Mouse (Mus musculus) neutrophil, adult 5-6 weeks (primary cell): ENCODE data around the gene Irf9. TPM values are rescaled to one million over a fixed set of nuclear protein-coding genes. Genes with fewer than 3 reads are reported as not detected.

Experiments used
- ATAC-seq: fragments of 151-379, 151-347 bp; 2 replicates; pipeline ENCODE4 v1.8.0; 2017; ENCODE audit warnings: mild to moderate bottlenecking, moderate TSS enrichment; ENCODE audit not compliant: insufficient number of reproducible peaks, poor library complexity, low FRiP score, severe bottlenecking; ENCODE audit errors: extremely low read depth
- total RNA-seq: library from RNA; stranded (forward); fragments of 200-1000 nt; gene quantifications from 2 replicates; pipeline ENCODE4 v1.2.3, GENCODE M21; 2017

Irf9 gene
- 163 and 164 TPM in 2 replicates for total RNA-seq

DNA sequence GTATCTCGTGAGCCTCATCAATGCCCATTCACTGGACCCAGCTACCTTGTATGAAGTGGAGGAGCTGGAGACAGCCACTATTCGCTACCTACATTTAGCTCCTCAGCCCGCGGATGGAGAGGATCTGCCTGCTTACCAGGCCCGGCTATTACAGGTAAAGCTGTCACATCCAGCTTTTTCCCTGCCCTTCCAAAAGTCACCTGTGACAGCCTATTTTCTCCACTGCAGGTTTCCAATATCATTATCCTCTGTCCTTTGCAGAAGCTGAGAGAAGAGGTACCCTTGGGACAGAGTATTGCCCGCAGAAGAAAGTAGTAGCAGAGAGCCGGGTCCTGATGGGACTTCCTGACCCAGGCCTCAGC lies at the start of gene Irf9:
Gene Irf9 (plus strand): TSS at position 301 of the 362 bp plus-strand sequence.
- ATAC-seq: no peak

- ATAC-seq: no peak
These were observed 48.7 kb upstream of the Irf9 start for GRCm38 (mm10) chr14:55554635-55555034.

GRCm38 (mm10) chr14:55555788-55556187 lies 47.6 kb upstream of the Irf9 start:
- no peak for ATAC-seq

GRCm38 (mm10) chr14:55557003-55557402 lies 46.4 kb upstream of the Irf9 start:
- ATAC-seq: peak; percentile 43

DNA sequence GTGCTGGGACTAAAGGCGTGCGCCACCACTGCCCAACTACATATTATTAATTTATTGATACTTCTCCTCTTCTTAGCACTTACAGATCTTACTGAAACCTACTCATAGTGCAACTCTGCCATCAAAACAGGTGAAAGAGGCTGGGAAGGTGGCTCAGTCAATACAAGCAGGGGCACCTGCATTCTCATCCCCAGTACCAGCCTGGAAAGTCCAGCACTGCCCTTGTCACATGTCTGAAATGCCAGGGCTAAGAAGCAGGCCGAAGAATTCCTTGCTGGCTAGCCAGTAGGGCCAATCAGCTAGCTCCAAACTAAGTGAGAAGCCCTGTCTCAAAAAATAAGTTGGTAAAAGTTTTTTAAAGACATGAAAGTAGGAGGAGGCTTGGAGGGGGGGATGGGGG lies 45.8 kb upstream of the Irf9 start:
- ATAC-seq: no peak

DNA sequence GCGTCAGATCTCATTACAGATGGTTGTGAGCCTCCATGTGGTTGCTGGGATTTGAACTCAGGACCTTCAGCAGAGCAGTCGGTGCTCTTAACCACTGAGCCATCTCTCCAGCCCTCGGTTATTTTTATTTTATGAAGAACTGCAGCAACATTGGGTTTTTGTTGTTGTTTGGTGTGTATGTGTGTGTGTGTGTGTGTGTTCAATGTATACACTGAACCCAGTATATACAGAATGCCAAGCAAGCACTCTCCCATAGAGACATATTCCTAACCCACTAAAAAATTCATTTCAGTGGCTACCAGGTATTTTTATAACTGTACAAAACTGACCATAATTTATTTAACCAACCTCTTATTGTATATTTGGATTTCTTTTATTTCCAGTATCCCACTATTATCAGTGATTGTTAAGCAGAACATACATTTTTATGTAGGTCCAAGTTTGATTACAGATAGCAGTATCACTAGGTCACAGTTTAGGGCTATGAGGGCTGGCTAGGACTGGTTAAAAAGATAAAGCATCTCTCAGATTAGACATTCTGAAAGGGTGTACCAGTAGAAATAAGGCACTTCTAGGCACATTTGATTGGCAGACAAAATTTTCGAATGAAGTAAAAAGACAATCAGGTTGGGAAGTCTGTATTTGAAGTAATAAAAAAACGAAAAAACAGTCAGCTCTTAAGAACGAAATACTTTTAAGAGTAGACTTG lies 44.5 kb upstream of the Irf9 start:
- ATAC-seq: no peak

DNA sequence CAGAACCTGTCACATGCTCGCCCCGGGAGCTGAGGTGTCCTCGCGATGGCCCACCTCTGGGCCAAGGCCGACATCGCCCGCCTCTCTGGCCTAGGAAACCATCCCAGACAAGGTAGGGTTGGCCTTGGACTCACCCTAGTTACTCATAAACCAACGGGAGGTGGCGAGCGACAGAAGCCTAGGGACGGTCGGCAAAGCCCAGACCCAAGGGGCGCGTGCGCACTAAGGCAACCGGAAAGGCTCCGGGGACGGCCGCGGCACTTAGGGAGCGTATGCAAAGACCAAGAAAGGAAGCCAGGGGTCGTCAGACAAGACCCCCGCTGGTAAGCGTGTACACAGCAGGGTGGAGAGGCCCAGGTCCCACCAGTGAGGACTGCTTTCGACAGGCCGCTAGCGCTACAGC lies 43.6 kb upstream of the Irf9 start, which contains the start of gene Dcaf11:
Gene Dcaf11 (plus strand): TSS at position 208 of the 403 bp plus-strand sequence.
- peak; percentile 42 for ATAC-seq

DNA sequence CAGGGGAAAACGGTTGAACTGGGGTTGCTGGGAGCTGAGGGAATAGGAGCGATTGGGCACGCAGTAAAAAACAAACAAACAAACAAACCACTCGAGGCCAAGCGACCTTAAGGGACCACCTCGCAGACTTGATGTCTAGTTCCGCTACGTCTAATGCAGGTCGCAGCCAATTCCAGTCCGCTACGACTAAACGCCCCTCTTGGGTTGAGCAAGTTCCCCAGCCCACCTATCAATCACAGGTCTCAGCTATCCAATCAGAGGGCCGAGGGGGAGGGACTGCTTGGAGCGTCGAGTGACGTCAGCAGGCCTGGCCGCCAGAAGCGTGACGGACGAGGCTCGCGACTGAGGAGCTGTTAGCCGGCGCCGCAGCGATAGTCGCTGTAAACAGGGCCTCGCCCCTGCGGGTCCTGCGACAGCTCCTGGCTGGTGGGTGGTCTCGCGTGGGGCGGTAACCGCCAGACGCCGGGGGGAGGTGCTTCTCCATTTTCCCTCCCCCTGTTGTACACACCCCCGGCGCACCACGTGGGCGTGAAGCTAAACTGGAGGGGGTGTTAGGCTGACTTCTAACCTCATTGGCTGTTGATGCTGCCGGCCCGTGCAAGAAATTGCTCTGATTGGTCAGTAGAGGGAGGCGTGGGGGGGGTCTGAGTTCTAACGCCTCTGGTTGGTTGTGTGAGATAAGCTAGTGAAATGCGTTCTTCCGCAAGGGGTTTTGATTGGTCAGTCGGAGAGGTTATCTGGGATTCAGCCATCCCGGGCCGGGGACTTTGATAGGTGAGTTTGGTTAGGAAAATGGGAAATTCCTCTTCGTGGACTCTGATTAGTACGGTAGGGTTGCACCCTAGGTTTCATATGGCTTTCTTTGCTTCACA lies 42.9 kb upstream of the Irf9 start, which contains the start of gene A730061H03Rik:
Gene A730061H03Rik (minus strand): TSS at position 205 of the 872 bp plus-strand sequence.
- ATAC-seq: peak; percentile 77

DNA sequence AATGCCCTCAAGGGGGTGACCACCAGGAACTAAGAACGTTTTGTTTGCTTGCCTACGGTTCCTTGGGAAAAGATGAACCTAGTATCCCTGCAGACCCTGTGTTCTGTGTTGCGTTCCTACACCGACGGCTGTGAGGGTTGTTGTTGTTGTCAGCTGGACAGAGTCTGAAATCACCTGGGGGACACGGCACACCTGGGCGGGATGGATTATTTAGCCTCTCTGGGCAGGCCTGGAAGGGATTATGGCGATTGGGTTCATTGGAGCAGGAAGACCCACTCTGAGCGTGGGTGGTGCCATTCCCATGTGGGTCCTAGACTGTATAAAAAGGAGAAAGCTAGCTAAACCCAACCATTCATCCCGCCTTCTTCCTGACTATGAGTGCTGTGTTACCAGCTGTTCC lies 41.5 kb upstream of the Irf9 start:
- no peak for ATAC-seq

- no peak for ATAC-seq
These were observed 40.1 kb upstream of the Irf9 start for GRCm38 (mm10) chr14:55563249-55563648.

GRCm38 (mm10) chr14:55565748-55566147 lies 37.6 kb upstream of the Irf9 start:
- no peak for ATAC-seq

DNA sequence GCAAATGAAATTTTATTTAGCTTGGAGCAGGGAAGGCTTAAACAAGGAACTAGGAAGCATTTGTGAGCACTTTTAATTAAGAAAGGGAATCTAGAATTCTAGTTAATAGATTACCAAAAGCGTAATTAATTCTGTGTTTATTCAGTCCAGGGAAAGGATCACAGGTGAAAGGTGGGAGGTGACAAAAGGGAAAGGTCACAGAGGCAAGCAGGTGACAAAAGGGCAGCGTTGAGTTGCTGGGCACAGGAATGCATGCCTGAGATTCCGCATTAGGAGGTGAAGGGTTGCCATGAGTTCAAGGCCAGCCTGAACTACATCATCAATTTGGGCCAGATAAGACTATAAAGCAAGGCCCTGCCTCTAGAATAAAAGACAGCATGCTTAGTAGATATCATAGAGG lies 35.9 kb upstream of the Irf9 start:
- ATAC-seq: no peak

GRCm38 (mm10) chr14:55570588-55570987 lies 32.8 kb upstream of the Irf9 start:
- no peak for ATAC-seq

DNA sequence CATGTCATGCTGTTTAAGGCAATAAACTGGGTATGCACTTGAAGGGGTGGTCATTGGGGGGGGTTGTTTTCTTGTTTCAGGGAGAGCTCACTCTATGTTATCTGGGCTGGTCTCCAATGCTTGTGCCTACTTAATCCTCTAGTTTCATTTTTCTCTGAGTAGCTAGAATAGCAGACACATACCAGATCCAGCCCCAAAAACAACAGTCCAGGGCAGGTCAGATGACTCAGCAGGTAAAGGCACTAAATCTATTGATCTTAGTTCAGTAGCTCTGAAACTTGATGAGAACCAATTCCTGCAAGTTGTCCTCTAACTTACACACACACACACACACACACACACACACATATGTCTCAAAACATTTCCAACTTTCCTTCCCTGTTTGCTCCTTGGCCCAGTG lies 31.6 kb upstream of the Irf9 start:
- no peak for ATAC-seq

DNA sequence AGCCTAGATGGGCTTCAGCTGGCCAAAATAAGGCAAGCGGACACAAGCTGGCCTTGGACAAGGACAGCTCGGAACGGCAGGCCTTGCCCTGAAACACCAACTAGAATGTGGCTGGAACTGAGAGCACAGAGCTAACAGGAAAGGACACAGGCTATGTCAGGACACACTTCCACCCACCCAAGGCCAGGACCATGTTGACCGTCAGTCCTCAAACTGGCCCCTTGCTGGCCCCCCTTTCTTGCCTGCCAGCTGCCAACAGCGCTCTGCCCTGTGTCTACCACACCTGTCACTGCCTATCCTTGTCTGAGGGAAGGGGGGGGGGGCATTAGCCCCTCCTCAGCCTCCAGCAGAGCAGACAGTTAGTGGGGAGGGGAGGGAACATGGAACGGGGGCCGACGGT lies 28.1 kb upstream of the Irf9 start, which contains the start of gene Fitm1:
Gene Fitm1 (plus strand): TSS at position 316 of the 400 bp plus-strand sequence.
- ATAC-seq: no peak

DNA sequence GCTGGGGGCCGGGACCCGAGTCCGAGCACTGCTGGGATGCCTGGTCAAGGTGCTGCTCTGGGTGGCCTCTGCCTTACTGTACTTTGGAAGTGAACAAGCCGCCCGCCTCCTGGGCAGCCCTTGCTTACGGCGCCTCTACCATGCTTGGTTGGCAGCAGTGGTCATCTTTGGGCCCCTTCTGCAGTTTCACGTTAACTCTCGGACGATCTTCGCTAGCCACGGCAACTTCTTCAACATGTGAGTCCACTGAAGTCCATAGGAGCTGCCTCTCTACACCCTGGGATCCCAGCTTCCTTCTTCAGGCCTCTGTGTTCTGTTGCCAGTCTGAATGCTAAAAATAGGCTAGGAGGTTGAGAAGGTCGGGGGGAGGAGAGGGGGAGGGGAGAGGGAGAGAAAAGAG lies 27.7 kb upstream of the Irf9 start:
- no peak for ATAC-seq

DNA sequence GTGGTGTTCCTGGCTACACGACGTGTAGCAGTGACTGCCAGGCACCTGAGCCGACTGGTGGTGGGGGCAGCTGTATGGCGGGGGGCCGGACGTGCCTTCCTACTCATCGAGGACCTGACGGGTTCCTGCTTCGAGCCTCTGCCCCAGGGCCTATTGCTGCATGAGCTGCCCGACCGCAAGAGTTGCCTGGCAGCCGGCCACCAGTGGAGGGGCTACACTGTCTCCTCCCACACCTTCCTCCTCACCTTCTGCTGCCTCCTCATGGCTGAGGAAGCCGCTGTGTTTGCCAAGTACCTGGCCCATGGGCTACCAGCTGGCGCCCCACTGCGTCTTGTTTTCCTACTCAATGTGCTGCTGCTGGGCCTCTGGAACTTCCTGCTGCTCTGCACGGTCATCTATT lies 27.0 kb upstream of the Irf9 start:
- ATAC-seq: no peak

GRCm38 (mm10) chr14:55577871-55578667 lies 25.3 kb upstream of the Irf9 start, which contains the start of gene Psme1:
Psme1 (plus strand) TSS chr14:55578123.
- peak; percentile 86 for ATAC-seq

DNA sequence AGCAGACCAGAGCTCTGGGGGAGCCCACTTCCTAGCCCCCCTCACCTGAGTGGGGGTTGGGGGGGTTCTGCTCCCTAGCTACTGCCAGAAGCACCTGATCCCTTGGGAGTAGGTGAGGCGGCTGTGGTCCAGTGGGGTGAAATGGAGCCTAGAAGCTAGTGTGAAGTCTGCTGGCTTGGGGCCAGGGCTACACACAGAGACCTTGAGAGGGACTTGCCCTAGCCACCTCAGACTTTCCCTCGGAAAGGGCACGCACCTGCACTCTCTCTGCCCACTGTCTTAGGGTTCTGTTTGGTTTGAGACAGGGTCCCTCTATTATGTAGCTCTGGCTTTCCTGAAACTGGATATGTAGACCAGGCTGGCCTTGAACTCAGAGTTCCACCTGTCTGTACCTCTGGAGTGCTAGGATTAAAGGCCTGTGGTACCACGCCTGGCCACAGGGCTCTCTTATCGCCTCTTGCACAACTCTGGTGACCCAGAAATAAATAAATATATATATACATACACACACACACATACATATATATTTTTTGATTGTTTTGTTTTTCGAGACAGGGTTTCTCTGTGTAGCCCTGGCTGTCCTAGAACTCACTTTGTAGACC lies 24.6 kb upstream of the Irf9 start:
- no peak for ATAC-seq
